Mouse (Mus musculus) brain, embryonic 14.5 days (tissue): ENCODE data around the gene Spsb4. TPM values are rescaled to one million over a fixed set of nuclear protein-coding genes. Genes with fewer than 3 reads are reported as not detected.

Source experiments
- DNase-seq: peaks from one replicate; pipeline ENCODE4 v3.0.0-alpha.2; 2011; ENCODE audit warnings: low read depth
- CTCF ChIP-seq: fragments of 200-500 bp; IDR thresholded peaks from 2 replicates; pipeline ENCODE4 v1.5.1; 2012; ENCODE audit warnings: inconsistent platforms, mild to moderate bottlenecking, moderate library complexity, borderline replicate concordance; ENCODE audit not compliant: insufficient read depth, insufficient read length; ENCODE audit errors: extremely low read depth
- POLR2A ChIP-seq: fragments of 200-500 bp; IDR thresholded peaks from 2 replicates; pipeline ENCODE4 v1.6.1; 2012; ENCODE audit warnings: mild to moderate bottlenecking, inconsistent platforms, borderline replicate concordance; ENCODE audit not compliant: poor library complexity, insufficient read depth, insufficient read length, severe bottlenecking; ENCODE audit errors: extremely low read depth
- polyA plus RNA-seq: library from polyadenylated mRNA; depleted of rRNA; stranded (reverse); fragments of >200 nt; gene quantifications from 2 replicates; pipeline ENCODE4 v1.2.3, GENCODE M21; 2012; rRNA removed

The Spsb4 gene
- 24.8 and 28.6 TPM in 2 replicates for polyA plus RNA-seq

GRCm38 (mm10) chr9:97018677-97019147 lies at the start of gene Spsb4:
TSS of gene Spsb4 (minus strand) at chr9:97018843.
- DNase-seq: peak; percentile 96
- TF ChIP-seq CTCF: peak; percentile 56; the same call in 1 of the 2 replicates
- peak; percentile 94 for TF ChIP-seq POLR2A

GRCm38 (mm10) chr9:97067761-97068160 lies 49.1 kb upstream of the Spsb4 start:
- DNase-seq: no peak
- no peak for TF ChIP-seq CTCF
- no peak for TF ChIP-seq POLR2A

DNA sequence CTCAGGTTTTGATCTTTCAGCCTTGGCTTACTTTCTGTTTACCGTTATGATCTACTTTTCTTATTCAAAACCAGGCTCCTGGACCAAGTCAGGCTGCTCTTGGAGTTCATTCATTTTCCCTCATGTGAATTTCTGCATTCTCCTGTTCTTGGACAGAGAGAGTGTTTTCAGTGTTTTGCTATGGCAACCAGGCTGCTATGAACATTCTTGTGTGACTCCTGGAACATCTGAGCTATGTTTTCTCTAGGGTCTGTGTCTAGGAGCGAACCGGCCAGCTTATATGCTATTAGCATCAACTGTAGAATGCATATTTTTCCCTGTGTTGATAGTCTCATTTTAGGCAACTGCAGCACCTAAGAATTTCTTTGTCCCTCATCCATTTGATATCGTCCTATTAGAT lies 47.2 kb upstream of the Spsb4 start:
- DNase-seq: peak; percentile 43
- no peak for TF ChIP-seq CTCF
- TF ChIP-seq POLR2A: no peak

DNA sequence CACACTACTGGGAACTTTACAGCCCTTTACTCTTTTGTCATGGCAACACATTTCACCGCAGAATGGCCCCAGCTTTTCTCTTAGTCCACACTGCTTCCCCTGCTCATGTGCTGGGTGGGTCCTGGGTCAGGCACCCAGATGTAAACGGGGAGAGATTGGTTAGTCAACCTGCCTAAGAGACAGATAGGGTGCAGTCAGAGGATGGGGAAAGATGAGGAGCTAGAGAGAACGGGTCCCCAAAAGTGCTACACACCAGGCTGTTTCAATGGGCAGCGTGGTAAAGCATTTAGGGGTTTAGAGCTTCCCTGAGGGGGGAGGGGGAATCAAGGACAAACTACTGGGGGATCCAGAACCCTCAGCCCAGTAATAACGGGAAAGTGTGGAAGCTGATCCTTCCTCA lies 46.6 kb upstream of the Spsb4 start:
- TF ChIP-seq POLR2A (no peak), CTCF (no peak)
- no peak for DNase-seq

GRCm38 (mm10) chr9:97064161-97064560 lies 45.5 kb upstream of the Spsb4 start:
- DNase-seq: no peak
- TF ChIP-seq CTCF (no peak), POLR2A (no peak)

GRCm38 (mm10) chr9:97061696-97062095 lies 43.1 kb upstream of the Spsb4 start:
- DNase-seq: no peak
- no peak for TF ChIP-seq CTCF
- TF ChIP-seq POLR2A: no peak

GRCm38 (mm10) chr9:97056541-97057338 lies 38.1 kb upstream of the Spsb4 start:
- no peak for TF ChIP-seq CTCF
- no peak for TF ChIP-seq POLR2A
- peak; percentile 53 for DNase-seq

DNA sequence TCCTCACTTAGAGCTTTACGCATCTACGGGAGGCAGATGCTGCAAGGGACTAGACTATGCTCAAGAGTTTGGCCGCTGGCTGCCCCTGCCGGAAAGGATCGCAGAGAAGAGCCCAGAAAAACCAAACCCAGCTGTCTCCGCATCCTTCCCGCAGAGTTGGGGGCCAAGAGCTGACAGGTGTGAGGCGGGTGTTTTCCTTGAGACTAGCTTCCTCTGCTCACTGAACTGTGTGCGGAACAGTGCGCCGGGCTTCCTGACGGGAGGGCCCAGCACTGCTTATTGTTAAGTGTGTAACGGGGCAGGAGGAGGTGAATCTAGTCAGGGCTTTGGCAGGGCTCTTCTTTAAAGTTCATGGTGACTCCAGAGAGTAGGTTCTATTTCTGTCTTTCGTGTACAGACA lies 37.3 kb upstream of the Spsb4 start:
- no peak for TF ChIP-seq CTCF
- TF ChIP-seq POLR2A: no peak
- DNase-seq: peak; percentile 41

DNA sequence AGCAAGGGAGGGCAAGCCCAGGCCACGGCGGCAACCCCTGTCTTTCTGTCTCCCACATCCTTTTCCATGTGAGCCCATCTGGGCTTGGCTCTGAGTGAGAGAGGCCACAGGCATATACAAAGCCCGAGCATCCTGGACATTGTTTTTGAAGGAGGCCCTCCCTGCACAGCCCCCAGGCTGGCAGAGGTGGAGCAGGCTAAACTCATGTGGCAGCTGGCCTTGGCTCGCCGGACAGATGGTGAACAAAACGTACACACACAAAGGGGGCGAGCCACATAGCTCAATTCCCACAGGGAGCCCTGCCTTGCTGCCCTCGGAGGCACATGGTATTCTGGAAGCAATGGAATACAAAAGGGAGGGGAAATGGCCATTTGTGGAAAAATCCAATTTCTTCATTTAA lies 32.5 kb upstream of the Spsb4 start:
- peak; percentile 84 for DNase-seq
- TF ChIP-seq CTCF: no peak
- TF ChIP-seq POLR2A: no peak

DNA sequence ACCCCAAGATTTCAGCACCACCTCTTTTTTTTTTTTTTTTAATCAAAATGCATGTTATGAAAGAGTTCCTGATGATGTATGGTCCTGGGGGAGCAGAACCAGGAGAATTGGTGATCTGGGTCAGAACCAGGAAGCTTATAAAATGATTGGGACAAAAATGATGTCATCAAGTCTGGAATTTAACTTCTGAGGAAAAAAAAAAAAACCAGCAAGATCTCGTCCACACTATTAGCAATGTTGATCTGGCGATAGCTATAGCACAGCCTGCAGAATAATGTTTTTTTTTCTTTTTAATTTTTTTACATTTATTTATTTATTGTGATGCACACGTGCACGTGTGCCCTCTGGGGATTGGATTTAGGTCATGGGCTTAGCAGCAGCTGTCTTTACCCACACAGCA lies 27.6 kb upstream of the Spsb4 start:
- TF ChIP-seq POLR2A: no peak
- TF ChIP-seq CTCF: no peak
- no peak for DNase-seq

GRCm38 (mm10) chr9:97041633-97042032 lies 23.0 kb upstream of the Spsb4 start:
- TF ChIP-seq POLR2A: no peak

DNA sequence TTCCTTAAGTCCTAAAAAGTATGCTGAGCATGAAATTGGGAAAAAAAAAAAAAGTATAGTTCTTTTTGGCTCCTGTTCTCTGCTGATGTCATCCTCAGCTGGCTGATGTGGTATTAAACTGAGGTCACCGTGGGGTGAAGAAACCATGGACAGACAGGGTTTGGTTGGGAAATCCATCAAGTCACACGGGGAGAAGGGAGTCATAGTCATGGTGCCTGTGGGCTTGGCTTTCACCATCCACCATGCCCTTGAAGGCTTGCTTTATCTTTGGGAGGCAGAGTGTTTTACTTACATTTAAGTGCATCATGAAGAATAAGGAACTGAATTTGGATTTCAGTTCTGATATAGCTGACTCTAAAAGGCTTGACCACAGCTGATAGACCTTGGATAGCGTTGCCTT lies 19.4 kb upstream of the Spsb4 start:
- no peak for TF ChIP-seq CTCF
- no peak for TF ChIP-seq POLR2A

More at GRCm38 (mm10) chr9:97041633-97042032, 23.0 kb upstream of the Spsb4 start:
- DNase-seq: no peak

More for the DNA sequence above, 19.4 kb upstream of the Spsb4 start:
- no peak for DNase-seq
